Mouse (Mus musculus) heart, adult 10 weeks (tissue): ENCODE results near the gene Clec11a. TPM values are rescaled to one million over a fixed set of nuclear protein-coding genes. Genes with fewer than 3 reads are reported as not detected.

ENCODE experiments used
- polyA plus RNA-seq: library from polyadenylated mRNA; stranded (reverse); fragments of 350-450 nt; fragmentation: Illumina TruSeq; extraction: RNeasy Lipid Tissue Mini Kit (QIAGEN cat#74804); gene quantifications from one replicate; pipeline ENCODE4 v1.2.3, GENCODE M21; 2014; ENCODE audit warnings: low read depth, low replicate concordance

The Clec11a gene
- polyA plus RNA-seq = 1.3 TPM

GRCm38 (mm10) chr7:44306516-44307240 is at the start of gene Clec11a:
TSS of gene Clec11a (minus strand) at chr7:44306902.

DNA sequence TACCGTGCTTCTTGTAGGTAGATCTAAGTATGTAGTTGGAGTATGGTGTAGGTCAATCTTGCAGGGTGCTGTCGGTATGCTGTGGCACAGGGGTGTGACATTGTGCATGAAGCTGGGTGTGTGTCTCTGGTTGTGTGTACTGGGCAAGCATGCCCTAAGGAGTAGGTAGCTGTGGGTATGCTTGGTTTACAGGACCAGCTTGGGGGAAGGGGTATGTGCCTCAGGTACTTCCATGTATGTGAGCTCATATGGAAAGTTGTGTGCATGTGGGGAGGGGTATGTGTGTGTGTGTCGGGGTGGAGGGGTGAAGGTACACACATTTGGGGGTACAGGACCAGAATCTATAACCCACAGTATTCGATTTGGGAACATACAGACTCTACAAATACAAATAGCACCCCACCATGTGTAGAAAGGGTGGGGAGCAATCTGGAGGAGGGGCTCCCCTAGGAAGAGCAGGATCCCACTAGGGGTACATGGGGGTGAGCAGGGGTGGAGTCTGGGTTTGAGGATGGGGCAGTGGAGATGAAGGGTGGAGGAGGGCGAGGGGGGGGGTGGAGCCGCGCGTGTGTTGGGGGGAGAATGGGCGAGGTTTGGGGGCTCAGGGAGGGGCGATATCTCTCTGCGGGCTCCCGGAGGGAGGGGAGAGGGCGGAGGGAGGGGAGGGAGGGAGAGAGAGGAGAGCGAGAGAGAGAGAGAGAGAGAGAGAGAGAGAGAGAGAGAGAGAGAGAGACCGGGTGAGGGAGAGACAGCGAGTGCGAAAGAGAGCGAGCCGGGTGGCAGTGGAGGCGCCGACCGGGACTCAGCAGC is 3.0 kb upstream of the Clec11a start, which contains the start of gene Shank1:
Gene Shank1, plus strand, starts transcription at position 779 of the 810 bp plus-strand sequence.

DNA sequence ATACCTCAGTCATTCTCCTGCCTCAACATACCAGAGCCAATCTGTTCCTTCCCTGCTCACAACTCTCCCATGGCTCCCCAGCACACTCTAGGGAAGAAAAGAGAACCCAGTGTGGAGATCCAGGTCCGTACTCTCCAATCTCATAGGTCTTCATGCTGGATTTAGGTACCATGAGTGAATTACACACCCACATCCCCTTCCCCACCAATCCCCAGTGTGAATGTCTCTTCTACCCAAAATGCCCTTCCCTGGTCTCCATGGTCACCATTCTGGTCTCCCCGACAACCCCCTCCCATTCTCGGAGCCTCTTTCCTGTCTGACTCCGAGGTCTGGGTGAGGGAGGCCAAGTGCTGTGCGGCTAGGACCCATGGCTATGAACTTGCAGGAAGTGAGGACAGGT is 45.6 kb downstream of the Clec11a start, which contains the start of gene Gm15517:
Gene Gm15517, plus strand, starts transcription at position 301 of the 400 bp plus-strand sequence.

GRCm38 (mm10) chr7:44257278-44257677 is 49.4 kb downstream of the Clec11a start, which contains the start of gene Acp4:
TSS of gene Acp4 (minus strand) at chr7:44257378.

Other genes with a start within 250 kb of the Clec11a start
- not detected for gene Klk1b21, start 204.6 kb downstream of the Clec11a start, polyA plus RNA-seq
- not detected for gene Klk1b22, start 194.2 kb downstream of the Clec11a start, polyA plus RNA-seq
- not detected for gene Klk1b16, start 170.1 kb downstream of the Clec11a start, polyA plus RNA-seq
- not detected for gene Klk1b24, start 118.7 kb downstream of the Clec11a start, polyA plus RNA-seq
- gene Klk1b3, start 108.7 kb downstream of the Clec11a start, polyA plus RNA-seq = not detected
- gene Klk1b4, start 99.5 kb downstream of the Clec11a start, polyA plus RNA-seq = not detected
- gene Klk1b5, start 91.0 kb downstream of the Clec11a start, polyA plus RNA-seq = not detected
- not detected for gene Klk1, start 81.5 kb downstream of the Clec11a start, polyA plus RNA-seq
- not detected for gene Gm36864, start 70.7 kb downstream of the Clec11a start, polyA plus RNA-seq
- 0.68 TPM for gene 1700028J19Rik, start 60.2 kb downstream of the Clec11a start, polyA plus RNA-seq
- gene 2410002F23Rik, start 60.2 kb downstream of the Clec11a start, polyA plus RNA-seq = 18.5 TPM
- not detected for gene Acp4, start 49.5 kb downstream of the Clec11a start, polyA plus RNA-seq
- not detected for gene Gm15517, start 45.5 kb downstream of the Clec11a start, polyA plus RNA-seq
- 1.0 TPM for gene Shank1, start 3.4 kb upstream of the Clec11a start, polyA plus RNA-seq
- gene Syt3, start 77.2 kb upstream of the Clec11a start, polyA plus RNA-seq = 2.6 TPM
- not detected for gene 1700008O03Rik, start 78.9 kb upstream of the Clec11a start, polyA plus RNA-seq
- 11.4 TPM for gene Lrrc4b, start 122.1 kb upstream of the Clec11a start, polyA plus RNA-seq
- 0.73 TPM for gene Aspdh, start 158.5 kb upstream of the Clec11a start, polyA plus RNA-seq
- 151 TPM for gene Josd2, start 161.1 kb upstream of the Clec11a start, polyA plus RNA-seq
- 83.3 TPM for gene Emc10, start 189.6 kb upstream of the Clec11a start, polyA plus RNA-seq
- 2.0 TPM for gene Fam71e1, start 189.7 kb upstream of the Clec11a start, polyA plus RNA-seq
- 13.4 TPM for gene Mybpc2, start 217.8 kb upstream of the Clec11a start, polyA plus RNA-seq
- gene Spib, start 225.2 kb upstream of the Clec11a start, polyA plus RNA-seq = 0.31 TPM
- 8.1 TPM for gene Pold1, start 241.9 kb upstream of the Clec11a start, polyA plus RNA-seq
- 66.6 TPM for gene Nr1h2, start 247.0 kb upstream of the Clec11a start, polyA plus RNA-seq